Mouse (Mus musculus) lung, adult 2 months (tissue): ENCODE data around the gene Gpr107.

Experiments used
- CTCF ChIP-seq: fragments of 200-500 bp; IDR thresholded peaks from 2 replicates; pipeline ENCODE4 v1.5.1; 2011; ENCODE audit warnings: mild to moderate bottlenecking, low read length, control low read depth; ENCODE audit not compliant: insufficient read depth
- POLR2A ChIP-seq: fragments of 200-500 bp; IDR thresholded peaks from 2 replicates; pipeline ENCODE4 v1.6.1; 2011; ENCODE audit warnings: low read depth, mild to moderate bottlenecking, control low read depth, low read length, borderline replicate concordance; ENCODE audit errors: extremely low read depth

DNA sequence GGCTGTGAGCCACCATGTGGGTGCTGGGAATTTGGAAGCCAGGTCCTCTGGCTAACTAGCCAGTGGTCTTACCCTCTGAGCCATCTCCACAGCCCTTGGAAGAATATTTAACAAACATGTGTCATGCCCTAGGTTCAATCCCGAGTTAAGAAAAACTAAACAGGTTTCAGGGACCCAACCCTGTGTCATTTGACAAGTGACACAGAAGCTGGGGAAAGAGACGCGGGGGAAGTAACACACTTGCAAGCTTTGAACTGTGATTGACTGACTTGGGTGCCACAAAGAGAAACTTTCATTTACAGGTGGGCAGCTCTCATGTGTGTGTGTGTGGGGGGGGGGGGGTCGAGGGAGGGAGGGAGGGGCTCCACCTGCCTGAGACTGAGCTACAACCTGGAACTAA, 18.1 kb upstream of the Gpr107 start:
- no peak for TF ChIP-seq CTCF
- no peak for TF ChIP-seq POLR2A
